Comparison of ENCODE assay signal across 29 mouse cellular contexts in genomic region chr4:148137503-148137902, GRCm38 (mm10). TPM values are rescaled to one million over a fixed set of nuclear protein-coding genes. Genes with fewer than 3 reads are reported as not detected.
"Had no signal": no experiment of that assay in that cellular context is flagged by ENCODE, and none has a peak within 500 bp of the region (broad histone marks: within the 10 kb centered on the region; RNA-seq: fewer than 3 reads in every experiment).

No protein-coding gene starts in this region.

- H3K36me3 ChIP-seq: heart, embryonic 10.5 days; heart, embryonic 12.5 days; hindbrain, embryonic 10.5 days; hindbrain, embryonic 13.5 days; hindbrain, embryonic 15.5 days; intestine, embryonic 15.5 days; limb, embryonic 12.5 days; liver, embryonic 13.5 days had no signal

- H3K4me3 ChIP-seq: gastrocnemius, adult 2 months; heart, embryonic 10.5 days; heart, embryonic 12.5 days; hindbrain, embryonic 10.5 days; hindbrain, embryonic 13.5 days; hindbrain, embryonic 15.5 days; intestine, embryonic 15.5 days; layer of hippocampus, adult 2 months; limb, embryonic 10.5 days; limb, embryonic 12.5 days; liver, embryonic 13.5 days had no signal

- H3K27me3 ChIP-seq: hindbrain, embryonic 13.5 days; hindbrain, embryonic 15.5 days had no signal

- H3K27ac ChIP-seq: gastrocnemius, adult 2 months; heart, embryonic 10.5 days; hindbrain, embryonic 10.5 days; hindbrain, embryonic 13.5 days; hindbrain, embryonic 15.5 days; intestine, embryonic 15.5 days; layer of hippocampus, adult 2 months; limb, embryonic 10.5 days; limb, embryonic 12.5 days; liver, embryonic 13.5 days had no signal

- H3K9me3 ChIP-seq: heart, embryonic 10.5 days; heart, embryonic 12.5 days; hindbrain, embryonic 10.5 days; hindbrain, embryonic 13.5 days; hindbrain, embryonic 15.5 days; intestine, embryonic 15.5 days; limb, embryonic 10.5 days; limb, embryonic 12.5 days; liver, embryonic 13.5 days had no signal

- H3K4me2 ChIP-seq: heart, embryonic 12.5 days; hindbrain, embryonic 13.5 days; hindbrain, embryonic 15.5 days; intestine, embryonic 15.5 days; limb, embryonic 12.5 days; liver, embryonic 11.5 days; liver, embryonic 13.5 days had no signal

- ATAC-seq: inflammation-experienced regulatory T-cells, adult 6 months; intestine, embryonic 15.5 days; intestine, postnatal 0 days had no signal

- H3K4me1 ChIP-seq: intestine, embryonic 15.5 days had no signal

- DNase-seq: gastrocnemius, adult 2 months; gastrocnemius, postnatal 10 days; gastrocnemius, postnatal 25 days; heart, adult 18-20 months; heart, postnatal 10 days; heart, postnatal 4 days; kidney, adult 18-20 months; kidney, adult 8-10 months; kidney, postnatal 10 days; kidney, postnatal 25 days; kidney, postnatal 4 days; liver; liver, embryonic 13.5 days had no signal

- H3K9ac ChIP-seq: heart, embryonic 12.5 days; hindbrain, embryonic 13.5 days; hindbrain, embryonic 15.5 days; intestine, embryonic 15.5 days; limb, embryonic 12.5 days; liver, embryonic 13.5 days had no signal

RNA-seq across cellular contexts. Expression of gene Draxin, which starts 7.0 kb away (rescaled TPM):
- total RNA-seq: gastrocnemius, postnatal 25 days; heart, postnatal 10 days; heart, postnatal 4 days had no signal
- polyA plus RNA-seq: heart, embryonic 14.5 days; heart, embryonic 16.5 days; inflammation-experienced regulatory T-cells, adult 6 months had no signal

RNA-seq across cellular contexts. Expression of gene Fbxo2, which starts 22.9 kb away (rescaled TPM):
- total RNA-seq: gastrocnemius, postnatal 4 days; granulocyte monocyte progenitor cell, adult 5-6 weeks; heart, postnatal 10 days had no signal
- polyA plus RNA-seq: heart, embryonic 14.5 days; inflammation-experienced regulatory T-cells, adult 6 months had no signal
